Mouse (Mus musculus) natural killer cell, adult 2 months (primary cell): ENCODE results near the gene Hoxd13.

Experiments
- DNase-seq, 2 experiments: peaks; one replicate each; pipeline ENCODE4 v3.0.0; 2022; ENCODE audit warnings: low spot score in 2 of 2

The Hoxd13 gene

DNA sequence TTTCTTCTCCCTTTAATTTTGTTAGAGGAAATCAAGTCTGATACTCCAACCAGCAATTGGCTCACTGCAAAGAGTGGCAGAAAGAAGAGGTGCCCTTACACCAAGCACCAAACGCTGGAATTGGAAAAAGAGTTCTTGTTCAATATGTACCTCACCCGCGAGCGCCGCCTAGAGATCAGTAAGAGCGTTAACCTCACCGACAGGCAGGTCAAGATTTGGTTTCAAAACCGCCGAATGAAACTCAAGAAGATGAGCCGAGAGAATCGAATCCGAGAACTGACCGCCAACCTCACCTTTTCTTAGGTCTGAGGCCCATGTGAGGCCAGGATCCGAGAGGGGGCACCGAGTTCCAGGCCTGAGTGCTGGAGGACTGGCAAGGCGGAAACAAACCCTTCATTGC is 26.0 kb downstream of the Hoxd13 start:
- DNase-seq: no peak

DNA sequence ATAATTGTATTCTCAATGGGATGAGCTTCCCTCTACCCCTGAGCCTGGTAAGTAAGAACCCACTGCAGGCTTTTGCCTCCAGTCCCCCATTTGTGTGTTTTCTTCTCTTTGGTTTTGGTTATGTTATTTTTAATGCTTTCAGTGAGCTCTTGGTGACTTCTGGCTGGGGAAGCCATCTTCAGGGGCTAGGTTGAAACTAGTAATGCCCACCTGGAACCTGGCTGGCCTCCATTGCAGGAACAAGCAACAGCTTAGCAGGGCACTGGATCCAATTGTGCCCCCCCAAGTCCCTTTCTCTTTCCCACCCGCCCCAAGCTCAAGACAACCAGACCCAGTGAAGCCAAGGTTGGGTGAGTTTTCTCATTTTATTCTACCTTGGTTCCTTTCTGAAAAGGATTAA is 27.3 kb downstream of the Hoxd13 start:
- no peak for DNase-seq

DNA sequence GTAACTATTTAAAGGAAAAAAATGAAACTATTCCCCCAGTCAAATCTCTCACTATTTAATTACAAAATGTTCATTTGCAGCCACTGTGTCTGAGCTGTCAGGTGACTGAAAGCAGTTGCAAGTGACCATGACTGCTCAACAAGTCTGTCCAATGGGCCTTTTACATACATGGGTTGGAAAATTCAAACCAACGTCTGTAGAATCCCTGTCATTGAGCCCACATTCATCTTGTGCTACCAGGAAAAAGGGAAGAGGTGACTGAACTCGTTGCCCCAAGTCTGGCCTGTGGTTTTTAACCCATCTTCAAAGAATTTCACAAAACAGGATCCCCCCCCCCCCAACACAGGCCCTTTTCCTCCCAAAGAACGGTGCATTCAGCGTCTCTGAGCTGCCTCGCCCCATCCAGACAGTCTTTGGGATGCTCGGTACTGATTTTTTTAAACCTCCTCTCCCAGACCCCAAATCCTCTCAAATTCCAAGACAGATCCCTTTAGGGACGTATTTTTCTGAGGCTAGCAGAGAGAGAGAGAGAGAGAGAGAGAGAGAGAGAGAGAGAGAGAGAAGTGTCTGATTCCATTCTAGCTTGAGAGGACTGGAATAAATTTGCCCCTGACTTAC is 27.8 kb downstream of the Hoxd13 start:
- no peak for DNase-seq

DNA sequence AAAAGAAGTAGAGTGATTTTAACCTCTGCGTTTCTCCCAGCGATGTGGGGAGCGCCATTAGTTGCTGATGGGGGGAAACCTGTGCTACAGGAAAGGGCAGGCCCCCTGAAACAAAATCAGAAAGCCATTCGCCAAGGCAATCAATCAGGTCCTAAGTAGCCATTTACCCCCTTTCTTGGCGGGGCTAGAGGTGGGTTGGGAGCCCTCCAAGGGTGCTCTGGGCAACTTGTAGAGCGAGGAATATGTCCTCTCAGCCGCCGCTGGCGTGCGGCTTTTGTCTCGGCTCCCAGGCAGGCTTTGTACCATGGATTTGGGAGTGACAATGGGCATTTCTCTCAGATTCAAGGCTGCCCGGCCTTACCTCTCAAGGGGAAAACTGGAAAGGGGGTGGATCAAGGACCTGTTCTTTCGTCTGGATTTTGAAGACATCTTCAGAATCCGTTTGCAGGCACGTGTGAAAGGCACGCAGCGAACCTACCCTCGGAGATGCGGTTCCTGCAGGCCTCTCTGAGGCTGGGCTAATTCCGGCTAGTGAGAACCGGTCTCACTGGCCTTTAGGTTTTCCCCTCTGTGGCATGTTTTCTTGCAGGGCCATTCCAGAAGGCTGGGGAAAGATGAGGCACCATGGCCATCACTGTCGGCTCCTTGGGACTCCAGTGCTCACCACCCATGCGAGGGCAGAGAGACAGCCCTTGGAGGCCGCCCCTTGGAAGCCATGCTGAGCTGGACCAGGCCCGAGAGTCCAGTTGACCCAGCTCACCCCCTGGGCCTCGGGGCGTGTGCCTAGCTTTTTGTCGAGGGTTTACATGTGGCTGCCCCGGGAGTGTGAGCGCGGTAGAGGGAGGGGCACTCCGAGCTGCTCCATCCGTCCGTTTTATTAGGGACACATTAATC is 28.6 kb downstream of the Hoxd13 start:
- DNase-seq: no peak

DNA sequence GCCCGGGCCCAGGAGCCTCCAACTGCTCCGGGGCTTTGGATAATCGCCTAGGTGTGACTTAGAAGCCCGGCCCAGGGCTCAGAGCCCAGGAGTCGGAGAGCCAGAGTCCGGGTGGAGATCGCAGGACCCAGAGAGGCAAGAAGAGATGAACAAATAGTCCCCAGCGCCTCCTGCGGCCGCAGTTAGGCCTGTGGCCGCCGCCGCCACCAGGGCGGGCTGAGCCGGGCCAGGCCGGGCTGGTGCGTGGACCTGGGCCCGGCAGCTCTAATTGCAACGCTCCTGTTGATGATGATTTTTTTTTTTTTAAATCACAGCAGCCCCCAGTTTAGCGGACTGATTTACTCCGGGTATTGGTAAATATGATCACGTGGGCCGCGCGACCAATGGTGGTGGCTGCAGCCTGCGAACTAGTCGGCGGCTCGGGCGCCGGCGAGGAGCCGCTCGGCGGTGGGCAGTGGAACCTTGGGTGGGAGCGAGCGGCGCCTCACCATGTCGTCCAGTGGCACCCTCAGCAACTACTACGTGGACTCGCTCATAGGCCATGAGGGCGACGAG is 29.5 kb downstream of the Hoxd13 start, which contains the start of gene Hoxd9:
TSS of gene Hoxd9 (plus strand) at position 161 of the 555 bp plus-strand sequence.
- no peak for DNase-seq

DNA sequence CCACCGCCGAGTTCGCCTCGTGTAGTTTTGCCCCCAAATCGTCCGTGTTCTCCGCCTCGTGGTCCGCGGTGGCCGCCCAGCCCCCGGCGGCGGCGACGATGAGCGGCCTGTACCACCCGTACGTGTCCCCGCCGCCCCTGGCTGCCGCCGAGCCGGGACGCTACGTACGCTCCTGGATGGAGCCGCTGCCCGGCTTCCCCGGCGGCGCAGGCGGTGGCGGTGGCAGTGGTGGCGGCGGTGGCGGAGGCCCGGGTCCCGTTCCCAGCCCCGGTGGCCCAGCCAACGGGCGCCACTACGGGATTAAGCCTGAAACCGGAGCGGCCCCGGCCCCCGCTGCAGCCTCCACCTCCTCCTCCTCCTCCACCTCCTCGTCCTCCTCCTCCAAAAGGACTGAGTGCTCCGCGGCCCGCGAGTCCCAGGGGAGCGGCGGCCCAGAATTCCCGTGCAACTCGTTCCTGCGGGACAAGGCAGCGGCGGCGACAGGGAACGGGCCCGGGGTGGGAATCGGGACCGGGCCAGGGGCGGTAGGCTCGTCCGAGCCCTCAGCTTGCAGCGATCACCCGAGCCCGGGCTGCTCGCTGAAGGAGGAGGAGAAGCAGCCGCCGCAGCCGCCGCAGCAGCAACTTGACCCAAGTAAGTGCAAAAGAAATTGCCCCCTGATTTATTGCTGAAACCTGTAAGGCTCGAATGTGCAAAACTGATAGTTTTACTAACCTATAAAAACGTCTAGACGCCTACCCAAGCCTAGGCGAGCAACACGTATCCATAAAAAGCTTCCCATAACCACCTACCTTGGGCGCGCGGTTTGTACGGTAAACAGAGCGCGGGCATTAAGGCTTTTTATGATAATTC is 30.3 kb downstream of the Hoxd13 start:
- no peak for DNase-seq

DNA sequence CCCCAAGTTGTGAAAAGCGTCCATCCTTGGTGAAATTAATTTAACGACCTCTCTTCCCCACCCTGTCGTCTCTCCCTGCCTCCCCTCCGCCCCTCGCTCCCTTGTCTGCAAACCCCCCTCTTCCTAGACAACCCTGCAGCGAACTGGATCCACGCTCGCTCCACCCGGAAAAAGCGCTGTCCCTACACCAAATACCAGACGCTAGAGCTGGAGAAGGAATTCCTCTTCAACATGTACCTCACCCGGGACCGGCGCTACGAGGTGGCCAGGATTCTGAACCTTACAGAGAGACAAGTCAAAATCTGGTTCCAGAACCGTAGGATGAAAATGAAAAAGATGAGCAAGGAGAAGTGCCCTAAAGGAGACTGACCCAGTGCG is 30.9 kb downstream of the Hoxd13 start:
- DNase-seq: no peak

DNA sequence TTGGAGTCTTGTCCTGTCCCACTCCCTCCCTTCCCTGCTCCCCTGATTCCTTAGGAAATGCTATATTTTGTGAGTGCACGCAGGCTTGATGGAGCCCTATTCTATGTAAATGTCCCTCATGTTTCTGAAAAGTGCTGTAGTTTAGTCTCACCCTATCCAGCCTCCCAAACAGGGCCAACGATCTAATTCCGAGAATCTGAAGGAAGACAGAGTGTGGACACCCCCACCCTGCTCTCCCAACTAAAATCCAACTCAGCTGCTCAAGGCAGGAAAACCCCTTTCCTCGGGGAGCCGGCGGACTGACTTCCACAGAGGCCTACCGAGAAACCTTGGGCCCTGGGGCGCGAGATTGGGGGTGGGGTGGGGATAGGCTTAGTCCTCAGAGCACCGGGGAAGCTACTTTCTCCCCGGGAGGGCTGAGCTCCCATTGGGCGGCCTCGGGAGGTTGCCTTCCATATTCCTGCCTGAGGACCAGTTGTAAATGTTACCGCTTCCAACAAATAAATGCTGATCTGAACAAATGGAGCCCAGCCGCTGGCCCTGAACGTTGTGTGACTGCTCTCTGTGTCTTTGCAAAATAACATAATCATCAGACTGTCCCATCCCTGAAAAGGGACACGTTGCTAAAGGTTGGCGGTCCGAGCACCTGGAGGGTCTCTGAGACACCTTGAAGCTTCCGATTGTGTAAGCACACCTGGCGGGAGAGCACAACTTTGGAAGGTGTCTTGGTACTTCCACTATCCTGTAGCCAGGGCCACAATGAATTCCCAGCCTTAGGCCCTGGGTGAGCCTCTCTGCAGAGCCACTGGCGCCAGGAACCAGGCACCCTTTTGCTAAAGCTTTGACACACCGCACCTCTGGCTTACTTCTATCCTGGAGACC is 31.8 kb downstream of the Hoxd13 start:
- DNase-seq: no peak

DNA sequence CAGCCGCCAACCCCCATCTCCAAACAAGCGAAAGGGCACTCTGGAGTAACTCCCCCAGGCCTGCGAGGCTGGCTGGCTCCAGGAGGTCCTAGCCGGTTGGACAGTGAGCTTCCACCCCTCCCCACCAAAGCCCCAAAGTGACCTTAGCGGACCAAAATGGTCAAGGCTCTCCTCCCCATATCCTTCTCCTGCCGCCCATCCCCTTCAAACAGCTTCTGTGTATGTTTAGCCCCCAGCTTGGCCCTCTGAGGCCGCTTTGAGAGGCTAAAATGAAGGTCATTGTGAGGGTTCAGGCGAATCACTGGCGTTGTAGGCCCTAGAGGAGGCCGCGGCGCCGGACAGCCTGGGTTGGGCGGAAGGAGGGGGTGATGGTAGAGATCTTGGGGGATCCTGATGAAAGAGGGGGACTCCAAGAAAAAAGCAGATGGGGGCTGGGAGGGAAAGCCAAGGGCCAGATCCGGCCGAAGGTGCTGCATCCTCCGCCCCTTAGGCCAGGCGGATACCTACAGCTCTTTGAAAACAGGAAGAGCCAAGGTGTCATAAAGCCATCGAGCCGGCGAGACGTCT is 32.5 kb downstream of the Hoxd13 start:
- no peak for DNase-seq

DNA sequence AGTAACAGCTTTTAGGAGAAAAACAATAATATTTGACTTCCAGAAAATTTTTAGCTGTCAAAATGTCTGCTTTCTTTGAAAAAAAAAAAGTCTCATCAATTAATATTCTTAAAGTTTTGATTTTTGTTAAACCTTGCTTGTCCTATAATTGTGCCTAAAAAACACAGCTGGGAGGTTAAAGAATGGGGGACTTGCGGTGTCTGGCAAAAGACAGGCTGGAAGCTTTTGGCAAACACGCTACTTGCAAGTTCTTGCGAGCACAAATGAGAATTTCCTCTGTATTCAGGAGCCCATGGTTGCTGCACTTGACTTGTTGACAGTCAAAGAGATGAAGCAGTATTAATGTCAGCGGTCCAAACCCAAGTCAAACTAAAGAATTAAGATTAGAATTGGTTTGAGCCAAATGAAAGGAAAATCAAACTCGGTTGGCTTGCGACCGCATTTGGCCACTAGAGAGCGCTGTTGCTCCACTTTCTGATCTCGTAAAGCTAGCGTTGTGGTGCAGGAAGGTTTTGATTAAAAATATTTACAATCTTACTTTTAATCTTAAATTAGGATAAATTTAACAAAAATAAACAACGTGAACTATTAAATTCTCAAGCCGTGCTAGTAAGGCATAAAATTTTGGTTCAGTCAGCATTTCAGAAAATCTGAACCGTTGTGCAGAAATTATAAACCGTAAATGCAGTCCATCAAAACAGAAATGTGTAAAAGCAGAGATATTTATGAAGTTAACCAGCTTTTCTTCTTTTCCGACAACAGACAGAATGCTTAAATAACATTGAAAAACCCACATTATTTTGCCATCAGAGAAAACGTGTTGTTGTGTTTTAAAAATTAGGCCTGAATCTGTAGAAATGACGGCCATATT is 34.1 kb downstream of the Hoxd13 start:
- DNase-seq: peak; percentile 42 to 56

DNA sequence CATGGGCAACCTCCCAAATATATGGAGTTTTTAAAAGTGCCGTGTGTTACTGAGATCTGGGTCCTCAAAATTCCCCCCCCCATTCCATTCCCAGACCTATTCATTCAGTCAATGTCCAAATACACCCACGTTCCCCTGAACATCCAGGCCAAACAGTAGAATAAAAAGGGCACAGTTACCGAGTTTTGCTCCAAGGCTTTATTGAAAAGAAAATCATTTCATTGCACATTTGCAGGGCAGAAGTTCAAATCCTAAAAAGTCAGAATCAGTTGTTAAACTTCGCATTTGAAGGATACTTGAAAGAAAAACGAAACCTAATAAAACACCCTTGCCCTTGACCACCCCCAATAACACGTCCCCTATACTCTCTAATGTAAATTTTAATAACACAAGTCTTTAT is 34.7 kb downstream of the Hoxd13 start:
- no peak for DNase-seq

DNA sequence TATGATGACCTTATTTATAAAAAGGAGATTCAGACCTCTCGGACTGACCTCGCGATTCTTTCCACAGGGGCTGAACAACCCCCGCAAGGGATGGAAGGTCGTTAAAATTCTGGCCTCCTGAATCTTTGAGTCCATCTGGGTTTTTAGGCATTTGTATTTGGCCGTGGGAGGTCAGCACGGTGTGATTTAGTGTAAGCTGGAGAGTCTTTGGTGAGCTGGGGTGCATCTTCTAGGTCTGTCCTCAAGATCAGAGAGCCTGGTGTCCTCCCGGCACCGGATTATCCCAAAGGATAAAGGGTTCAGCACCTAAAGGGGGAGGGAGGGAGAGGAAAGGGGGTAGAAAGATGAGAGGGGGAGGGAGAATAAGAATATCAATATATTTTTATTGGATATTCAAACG is 35.2 kb downstream of the Hoxd13 start:
- DNase-seq: no peak

DNA sequence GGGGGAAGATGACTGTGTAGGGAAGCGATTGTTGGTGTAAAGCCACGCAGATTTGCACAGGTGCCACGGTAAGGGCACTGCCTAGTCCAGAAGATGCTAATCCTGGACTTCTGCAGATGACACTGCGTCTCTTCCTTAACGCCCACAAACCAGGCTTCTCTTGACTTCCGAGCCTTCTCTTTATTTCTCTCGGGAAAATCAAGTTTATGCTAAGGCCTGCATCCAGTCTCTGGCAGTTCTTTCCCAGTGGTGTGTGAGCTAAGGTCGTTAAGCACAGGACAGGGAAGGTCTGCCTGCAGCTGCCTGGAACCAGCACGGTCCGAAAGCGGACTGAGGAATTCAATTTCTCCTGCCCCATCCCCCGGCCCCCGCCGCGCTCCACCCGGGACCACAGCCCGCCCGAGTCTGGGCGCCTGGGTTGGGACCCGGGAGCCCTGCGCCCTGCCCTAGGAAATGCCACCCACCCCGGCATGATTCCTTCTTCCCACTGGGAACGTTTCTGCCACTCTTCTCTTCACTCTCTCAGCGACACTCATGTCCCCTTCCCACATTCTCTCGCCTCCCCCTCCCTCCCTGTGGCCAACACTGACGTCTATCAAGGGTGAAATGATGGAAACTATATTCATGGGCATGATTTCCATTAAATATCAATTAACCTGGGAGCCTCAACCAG is 35.7 kb downstream of the Hoxd13 start:
- DNase-seq: no peak

DNA sequence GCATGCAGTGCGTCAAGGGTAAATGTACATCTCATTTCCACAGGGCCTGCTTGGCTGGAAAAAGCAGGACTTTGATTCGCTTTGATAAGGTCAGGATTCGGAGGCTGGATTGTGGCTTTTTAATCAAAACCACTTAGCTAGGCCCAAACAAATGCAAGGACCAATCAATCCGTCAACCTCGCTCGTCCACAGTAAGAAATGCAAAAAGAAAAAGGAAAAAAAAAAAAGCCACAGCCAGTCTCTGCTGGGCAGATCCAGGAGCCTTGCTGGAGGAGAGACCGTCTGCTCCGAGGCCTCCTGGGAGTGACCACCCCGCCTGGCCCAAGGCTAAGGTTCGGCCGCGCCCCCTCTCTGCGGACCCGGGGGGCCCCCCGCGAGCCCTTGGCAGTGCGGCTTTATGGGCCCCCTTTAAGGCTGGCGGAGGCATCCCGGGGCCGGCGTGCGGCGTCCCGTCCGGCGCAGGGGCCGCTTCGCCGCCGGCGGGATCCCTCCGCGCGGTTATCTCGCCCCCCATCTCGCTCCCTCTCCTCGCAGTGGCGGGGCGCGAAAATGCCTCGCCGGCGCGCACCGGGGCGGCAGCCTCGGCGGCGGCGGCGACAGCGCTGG is 36.4 kb downstream of the Hoxd13 start, which contains the start of gene Hoxd8:
TSS of gene Hoxd8 (plus strand) at position 223 of the 606 bp plus-strand sequence.
- DNase-seq: no peak

DNA sequence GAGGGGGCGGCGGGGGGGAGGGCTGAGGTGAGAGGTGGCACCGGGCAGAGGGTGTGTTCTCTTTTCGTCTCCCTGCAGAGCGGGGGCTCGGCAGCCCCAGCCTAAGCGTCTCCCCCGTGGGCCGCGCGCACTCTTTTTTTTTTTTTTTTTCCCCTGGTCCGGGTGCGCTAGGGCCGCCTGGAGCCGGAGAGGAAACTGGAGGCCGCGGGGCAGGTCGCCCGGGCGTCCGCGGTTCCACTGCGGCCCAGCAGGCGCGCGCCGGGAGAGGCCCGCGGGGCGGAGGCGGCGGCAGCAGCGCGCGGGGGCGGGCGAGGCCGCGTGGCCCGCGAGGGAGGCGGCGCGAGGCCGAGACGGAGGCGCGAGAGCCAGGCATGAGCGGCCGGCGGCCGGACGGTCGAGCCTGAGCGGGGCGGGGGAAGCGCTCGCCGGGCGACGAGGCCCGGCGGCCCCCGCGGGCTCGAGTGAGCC is 36.9 kb downstream of the Hoxd13 start:
- no peak for DNase-seq

DNA sequence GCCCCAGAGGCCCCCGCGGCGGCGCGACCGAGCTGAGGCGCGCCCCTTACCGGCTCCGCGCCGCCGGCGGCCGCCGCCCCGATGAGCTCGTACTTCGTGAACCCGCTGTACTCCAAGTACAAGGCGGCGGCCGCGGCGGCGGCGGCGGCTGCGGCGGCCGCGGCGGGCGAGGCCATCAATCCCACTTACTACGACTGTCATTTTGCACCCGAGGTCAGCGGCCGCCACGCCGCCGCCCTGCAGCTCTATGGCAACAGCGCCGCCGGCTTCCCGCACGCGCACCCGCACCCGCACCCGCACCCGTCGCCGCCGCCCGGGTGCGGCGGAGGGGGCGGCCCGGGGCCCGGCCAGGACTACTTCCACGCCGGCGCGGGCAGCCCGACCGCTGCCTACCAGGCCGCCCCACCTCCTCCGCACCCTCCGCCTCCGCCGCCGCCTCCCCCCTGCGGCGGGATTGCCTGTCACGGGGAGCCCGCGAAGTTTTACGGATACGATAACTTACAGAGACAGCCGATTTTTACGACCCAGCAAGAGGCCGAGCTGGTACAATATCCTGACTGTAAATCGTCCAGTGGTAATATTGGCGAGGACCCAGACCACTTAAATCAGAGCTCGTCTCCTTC is 37.5 kb downstream of the Hoxd13 start:
- no peak for DNase-seq

DNA sequence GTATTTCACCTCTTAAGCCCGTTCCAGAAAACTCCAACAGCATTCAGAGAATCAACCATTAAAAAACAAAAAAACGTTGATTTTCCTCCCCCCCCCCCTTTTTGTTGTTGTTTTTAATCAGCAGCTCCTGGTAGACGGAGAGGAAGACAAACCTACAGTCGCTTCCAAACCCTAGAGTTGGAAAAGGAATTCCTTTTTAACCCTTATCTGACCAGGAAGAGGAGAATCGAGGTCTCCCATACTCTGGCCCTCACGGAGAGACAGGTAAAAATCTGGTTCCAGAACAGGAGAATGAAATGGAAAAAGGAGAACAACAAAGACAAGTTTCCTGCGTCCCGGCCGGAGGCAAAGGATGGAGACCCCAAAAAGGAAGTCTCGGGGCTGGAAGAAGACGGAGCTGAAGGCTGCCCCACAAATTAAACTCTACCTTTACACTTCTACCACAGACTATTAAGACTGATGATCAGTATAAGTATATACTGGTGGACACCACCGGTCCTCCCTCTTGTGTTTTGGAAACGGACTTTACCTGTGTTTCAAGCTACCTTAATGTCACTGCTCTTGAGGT is 38.4 kb downstream of the Hoxd13 start:
- no peak for DNase-seq

DNA sequence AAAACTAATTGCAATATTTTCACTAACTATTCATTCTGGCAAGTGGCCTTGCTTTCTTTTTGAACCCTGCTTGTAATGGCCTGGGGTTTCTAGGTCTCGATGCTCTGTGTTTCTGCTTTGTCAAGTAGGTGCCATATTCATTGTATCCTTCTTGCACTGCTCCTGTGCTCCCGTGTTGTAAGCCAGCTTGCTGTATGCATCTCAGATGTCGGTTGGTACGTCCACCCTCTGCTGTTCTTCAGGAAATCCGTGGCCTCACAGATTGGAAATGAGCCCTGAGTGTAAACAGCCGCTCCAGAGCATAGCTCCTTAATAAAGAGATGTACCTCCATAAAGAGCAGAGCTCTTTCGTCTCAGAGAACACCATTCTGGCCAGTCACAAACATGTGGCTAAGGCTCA is 39.5 kb downstream of the Hoxd13 start:
- DNase-seq: no peak
